Mouse (Mus musculus) heart, postnatal 0 days (tissue): ENCODE results near the gene Mef2d. TPM values are rescaled to one million over a fixed set of nuclear protein-coding genes. Genes with fewer than 3 reads are reported as not detected.
A peak's percentile ranks its signal among the peaks of the same experiment; 100 is the strongest.

ENCODE experiments used
- ATAC-seq: fragments of 200-750 bp; cut with Nextera tagmentation; 2 replicates; pipeline ENCODE4 v1.8.0; 2017; ENCODE audit warnings: low read depth, moderate number of reproducible peaks, moderate library complexity; ENCODE audit not compliant: insufficient read depth
- DNase-seq: peaks from one replicate; pipeline ENCODE4 v3.0.0-alpha.2; 2016; ENCODE audit warnings: low spot score
- H3K27ac ChIP-seq: fragments of 300-500 bp; sonication (generic); 2 replicates; pipeline ENCODE4 v1.5.1; 2014; ENCODE audit warnings: low read depth, mild to moderate bottlenecking
- H3K27me3 ChIP-seq: fragments of 300-500 bp; sonication (generic); 2 replicates; pipeline ENCODE4 v1.6.1; 2014; ENCODE audit warnings: low read length, mixed read lengths; ENCODE audit not compliant: control insufficient read depth, insufficient read depth
- H3K36me3 ChIP-seq: fragments of 300-500 bp; sonication (generic); replicated peaks from 2 replicates; pipeline ENCODE4 v1.6.1; 2014; ENCODE audit warnings: low read length, mixed read lengths; ENCODE audit not compliant: control insufficient read depth, insufficient read depth
- H3K4me1 ChIP-seq: fragments of 300-500 bp; sonication (generic); 2 replicates; pipeline ENCODE4 v1.6.1; 2014; ENCODE audit warnings: antibody characterized with exemption; ENCODE audit not compliant: control insufficient read depth, insufficient read depth
- H3K4me2 ChIP-seq: fragments of 300-500 bp; sonication (generic); 2 replicates; pipeline ENCODE4 v1.6.1; 2014; ENCODE audit warnings: low read depth, mild to moderate bottlenecking, low read length, moderate library complexity
- H3K4me3 ChIP-seq: fragments of 300-500 bp; sonication (generic); 2 replicates; pipeline ENCODE4 v1.5.1; 2014; ENCODE audit warnings: low read depth, low read length
- H3K9ac ChIP-seq: fragments of 300-500 bp; sonication (generic); replicated peaks from 2 replicates; pipeline ENCODE4 v1.6.1; 2014; ENCODE audit warnings: low read depth, low read length, mixed read lengths
- H3K9me3 ChIP-seq: fragments of 300-500 bp; sonication (generic); replicated peaks from 2 replicates; pipeline ENCODE4 v1.6.1; 2016; ENCODE audit warnings: low read length; ENCODE audit not compliant: control insufficient read depth
- CTCF ChIP-seq: IDR thresholded peaks from 2 replicates; pipeline ENCODE4 v1.5.1; 2016; ENCODE audit warnings: antibody characterized with exemption, control low read depth, low read depth
- EP300 ChIP-seq: IDR thresholded peaks from 2 replicates; pipeline ENCODE4 v1.6.1; 2016; ENCODE audit warnings: antibody characterized with exemption, low read depth
- WGBS: fragments of 180-500 bp; shearing (Covaris S2); extraction: QIAGEN DNeasy Blood & Tissue Kit; methylation state at CpG from one replicate; pipeline ENCODE4 v1.1.7; 2014; 5-methylcytosine and 5-hydroxymethylcytosine counted together
- polyA plus RNA-seq: library from polyadenylated mRNA; unstranded; fragments of >200 nt; fragmentation: Nextera tagmentation; extraction: Ambion mirVana; gene quantifications from 2 replicates; pipeline ENCODE4 v1.2.1, GENCODE M21; 2015
- total RNA-seq: library from RNA; depleted of rRNA; stranded (reverse); fragments of >200 nt; gene quantifications from 2 replicates; pipeline ENCODE4 v1.2.3, GENCODE M21; 2014; ENCODE audit warnings: low replicate concordance

The Mef2d gene
- total and polyA plus RNA-seq, 2 experiments from 2014 or later = 30.0 to 70.8 TPM

- Histone ChIP-seq H3K9ac (no peak overlapping the region), H3K4me2 (no peak overlapping the region), H3K9me3 (no peaks in the 10 kb centered on the region), H3K27me3 (no peaks in the 10 kb centered on the region), H3K36me3 (peaks cover 35% of the 10 kb centered on the region), H3K4me1 (peaks cover 17% of the 10 kb centered on the region), H3K27ac (peak overlapping the region; percentile 64), H3K4me3 (no peak overlapping the region)
- ATAC-seq (peak; percentile 57), DNase-seq (peak; percentile 66)
- TF ChIP-seq EP300 (peak; percentile 22; the same call in 1 of the 2 replicates), CTCF (no peak)
- WGBS = 38% methylated on average over 14 of the region's 14 CpGs
Observed at GRCm38 (mm10) chr3:88121164-88122131, 20.7 kb upstream of the Mef2d start.

- peak; percentile 65 for DNase-seq
- Histone ChIP-seq H3K4me3 (no peak overlapping the region), H3K27ac (peak overlapping the region; percentile 60), H3K9ac (no peak overlapping the region), H3K9me3 (no peaks in the 10 kb centered on the region), H3K4me1 (peaks cover 12% of the 10 kb centered on the region), H3K36me3 (0 out of 2 replicates have a peak, but pooled peaks cover 3% of the 10 kb centered on the region), H3K4me2 (no peak overlapping the region), H3K27me3 (no peaks in the 10 kb centered on the region)
- TF ChIP-seq EP300 (0 out of 2 replicates have a peak, but pooled peaks have one; percentile 26), CTCF (no peak)
- WGBS = 15% methylated on average over 4 of the region's 4 CpGs
- ATAC-seq = peak; percentile 52
Observed at GRCm38 (mm10) chr3:88125195-88125594, 17.0 kb upstream of the Mef2d start.

GRCm38 (mm10) chr3:88126181-88126580, 16.0 kb upstream of the Mef2d start:
- DNase-seq (no peak), ATAC-seq (no peak)
- no peak overlapping the region for H3K9ac ChIP-seq
- H3K4me2 ChIP-seq = no peak overlapping the region
- peaks cover 2% of the 10 kb centered on the region for H3K4me1 ChIP-seq
- H3K9me3 ChIP-seq = no peaks in the 10 kb centered on the region
- no peak overlapping the region for H3K27ac ChIP-seq
- H3K27me3 ChIP-seq = no peaks in the 10 kb centered on the region
- 75% methylated on average over 7 of the region's 7 CpGs for WGBS
- H3K36me3 ChIP-seq = no peaks in the 10 kb centered on the region
- H3K4me3 ChIP-seq = no peak overlapping the region
- TF ChIP-seq CTCF (no peak), EP300 (no peak)

GRCm38 (mm10) chr3:88127636-88128035, 14.5 kb upstream of the Mef2d start:
- Histone ChIP-seq H3K27ac (no peak overlapping the region), H3K9ac (no peak overlapping the region), H3K4me3 (no peak overlapping the region), H3K4me1 (peaks cover 5% of the 10 kb centered on the region; the same call in 1 of the 2 replicates), H3K27me3 (no peaks in the 10 kb centered on the region), H3K9me3 (no peaks in the 10 kb centered on the region), H3K36me3 (no peaks in the 10 kb centered on the region), H3K4me2 (no peak overlapping the region)
- no peak for TF ChIP-seq CTCF
- no peak for TF ChIP-seq EP300
- DNase-seq (no peak), ATAC-seq (no peak)
- 61% methylated on average over 3 of the region's 3 CpGs for WGBS

- no peaks in the 10 kb centered on the region for H3K27me3 ChIP-seq
- peaks cover 9% of the 10 kb centered on the region; the same call in 1 of the 2 replicates for H3K4me1 ChIP-seq
- no peak for ATAC-seq
- no peaks in the 10 kb centered on the region for H3K36me3 ChIP-seq
- no peak for DNase-seq
- H3K9ac ChIP-seq = no peak overlapping the region
- H3K27ac ChIP-seq = no peak overlapping the region
- H3K9me3 ChIP-seq = no peaks in the 10 kb centered on the region
- H3K4me2 ChIP-seq = no peak overlapping the region
- WGBS = 60% methylated on average over 5 of the region's 5 CpGs
- TF ChIP-seq EP300 = no peak
- TF ChIP-seq CTCF = no peak
- H3K4me3 ChIP-seq = no peak overlapping the region
Observed at GRCm38 (mm10) chr3:88128056-88128455, 14.1 kb upstream of the Mef2d start.
